Mouse (Mus musculus): ENCODE data around the gene Hs1bp3. TPM values are rescaled to one million over a fixed set of nuclear protein-coding genes. Genes with fewer than 3 reads are reported as not detected.
A peak's percentile ranks its signal among the peaks of the same experiment; 100 is the strongest.

Gene Hs1bp3
- polyA plus RNA-seq, 1 experiment from 2014 or later, result 17.5 TPM

GRCm38 (mm10) chr12:8326825-8327674, 13.8 kb downstream of the Hs1bp3 start:
- Histone ChIP-seq H3K27ac (peak overlapping the region; percentile 18; the same call in 1 of the 2 replicates), H3K27me3 (no peaks in the 10 kb centered on the region), H3K9me3 (no peaks in the 10 kb centered on the region), H3K4me2 (no peak overlapping the region), H3K4me1 (replicated peaks) (no peaks in the 10 kb centered on the region; the same call in 1 of the 2 replicates), H3K4me3 (replicated peaks) (no peak overlapping the region), H3K9ac (replicated peaks) (peak overlapping the region; percentile 23; the same call in 1 of the 2 replicates), H3K36me3 (peaks cover 74% of the 10 kb centered on the region)
- peak; percentile 83 for ATAC-seq (ENCODE audit: insufficient number of reproducible peaks, insufficient read depth, low FRiP score, low TSS enrichment, low read depth)
- 42% methylated on average over 17 of the region's 17 CpGs for WGBS

DNA sequence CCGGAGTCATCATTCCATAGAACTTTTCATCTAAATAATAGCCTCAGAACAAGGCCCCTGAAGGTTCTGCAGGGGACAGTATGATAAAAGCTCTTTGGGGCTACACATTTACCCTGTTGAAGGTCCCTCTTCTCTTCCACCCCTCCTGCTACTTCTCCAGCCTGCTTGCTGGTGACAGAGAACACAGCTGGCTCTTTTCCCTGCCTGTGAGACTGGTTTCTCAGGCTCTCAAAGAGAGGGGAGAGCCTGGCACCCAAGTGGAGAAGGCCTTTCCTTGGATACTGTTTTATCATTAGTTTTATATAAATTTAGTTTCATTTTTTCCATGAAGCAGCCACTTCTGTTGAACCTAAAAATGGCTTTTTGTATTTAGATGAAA, 14.4 kb downstream of the Hs1bp3 start:
- Histone ChIP-seq H3K27me3 (no peaks in the 10 kb centered on the region), H3K36me3 (peaks cover 69% of the 10 kb centered on the region), H3K27ac (peak overlapping the region; percentile 18; the same call in 1 of the 2 replicates), H3K9ac (replicated peaks) (peak overlapping the region; percentile 23; the same call in 1 of the 2 replicates), H3K4me1 (replicated peaks) (no peaks in the 10 kb centered on the region; the same call in 1 of the 2 replicates), H3K9me3 (no peaks in the 10 kb centered on the region), H3K4me3 (replicated peaks) (no peak overlapping the region), H3K4me2 (no peak overlapping the region)
- WGBS, result 87% methylated on average over 1 of the region's 1 CpGs
- ATAC-seq (ENCODE audit: insufficient number of reproducible peaks, insufficient read depth, low FRiP score, low TSS enrichment, low read depth), result no peak

DNA sequence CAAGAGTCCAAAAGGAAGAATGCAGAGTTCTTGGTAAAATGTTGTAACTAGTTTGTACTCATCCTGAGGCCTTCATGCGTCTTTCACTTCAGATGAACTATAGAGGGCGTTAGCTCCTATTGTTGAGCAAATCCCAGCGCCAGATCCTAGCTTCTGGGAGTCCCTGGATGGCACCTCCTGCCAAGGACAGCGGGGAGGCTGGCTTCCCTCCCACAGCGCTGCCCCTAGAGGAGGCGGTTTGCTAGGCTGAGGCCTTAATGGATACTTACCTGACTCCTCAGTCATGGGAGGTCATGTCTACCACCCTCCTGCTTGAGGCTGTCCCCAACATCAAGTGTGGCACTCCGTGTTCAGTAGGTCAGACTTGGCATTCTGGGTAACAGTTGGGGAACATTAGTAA, 16.0 kb downstream of the Hs1bp3 start:
- H3K9me3 ChIP-seq, result no peaks in the 10 kb centered on the region
- WGBS, result 88% methylated on average over 7 of the region's 7 CpGs
- H3K9ac ChIP-seq (replicated peaks), result no peak overlapping the region
- ATAC-seq (ENCODE audit: insufficient number of reproducible peaks, insufficient read depth, low FRiP score, low TSS enrichment, low read depth), result no peak
- H3K4me3 ChIP-seq (replicated peaks), result no peak overlapping the region
- no peaks in the 10 kb centered on the region for H3K27me3 ChIP-seq
- H3K4me2 ChIP-seq, result no peak overlapping the region
- H3K36me3 ChIP-seq, result peaks cover 59% of the 10 kb centered on the region
- no peaks in the 10 kb centered on the region; the same call in 1 of the 2 replicates for H3K4me1 ChIP-seq (replicated peaks)
- no peak overlapping the region for H3K27ac ChIP-seq

DNA sequence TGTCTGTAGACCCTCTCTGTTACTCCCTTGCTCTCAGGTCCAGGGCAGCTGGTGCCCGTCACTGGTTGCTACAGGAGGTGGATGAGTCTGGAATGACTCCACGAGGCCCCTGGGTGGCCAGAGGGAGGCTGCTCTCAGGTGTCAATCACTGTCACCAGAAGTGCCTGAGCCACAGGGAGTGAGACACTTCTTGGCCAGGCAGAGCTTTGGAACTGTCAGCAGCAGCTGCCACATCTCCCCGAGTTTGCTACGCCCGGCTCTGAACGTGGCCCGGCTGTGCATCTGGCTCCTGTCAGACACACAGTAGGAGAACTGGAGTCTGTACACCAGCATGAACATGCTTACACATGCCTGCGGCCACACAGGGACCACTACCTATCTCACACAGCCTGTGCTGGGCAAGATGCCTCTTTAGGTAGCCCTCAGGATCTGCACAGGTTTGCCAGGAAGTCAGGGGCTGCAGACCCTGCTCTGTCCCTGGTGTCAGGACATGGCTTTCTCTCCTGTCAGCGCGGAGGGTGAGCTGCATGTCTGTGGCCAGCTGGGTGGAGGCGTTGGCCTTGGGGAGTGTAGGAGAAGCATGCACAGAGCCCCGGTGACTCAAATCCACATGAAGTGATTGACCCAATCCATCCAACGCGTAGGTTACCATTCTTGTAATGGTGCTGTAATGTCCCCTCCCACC, 18.4 kb downstream of the Hs1bp3 start:
- WGBS, result 70% methylated on average over 14 of the region's 14 CpGs
- Histone ChIP-seq H3K36me3 (peaks cover 54% of the 10 kb centered on the region), H3K9ac (replicated peaks) (no peak overlapping the region), H3K4me2 (no peak overlapping the region), H3K4me1 (replicated peaks) (no peaks in the 10 kb centered on the region; the same call in 1 of the 2 replicates), H3K9me3 (no peaks in the 10 kb centered on the region), H3K27ac (no peak overlapping the region), H3K4me3 (replicated peaks) (no peak overlapping the region), H3K27me3 (no peaks in the 10 kb centered on the region)
- ATAC-seq (ENCODE audit: insufficient number of reproducible peaks, insufficient read depth, low FRiP score, low TSS enrichment, low read depth), result no peak

DNA sequence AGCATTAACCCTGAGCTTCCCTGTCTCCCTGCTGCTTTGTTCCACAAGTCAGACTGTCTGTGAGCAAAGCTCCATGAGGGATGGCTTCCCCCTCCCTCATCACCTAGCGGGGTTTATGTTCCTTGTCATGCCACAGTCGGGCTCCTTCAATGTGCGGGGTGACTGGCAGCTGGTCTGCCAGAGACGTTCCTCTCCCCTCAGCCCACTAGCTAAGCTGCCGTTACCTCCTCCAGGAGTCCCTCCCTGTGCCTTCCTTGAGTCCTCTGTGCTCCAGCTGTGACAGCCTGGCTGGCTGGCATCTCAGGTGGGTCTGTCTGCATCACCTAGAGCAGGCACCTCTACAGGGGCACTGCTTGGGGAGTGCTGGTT, 18.9 kb downstream of the Hs1bp3 start:
- WGBS, result 64% methylated on average over 5 of the region's 5 CpGs
- no peaks in the 10 kb centered on the region; the same call in 1 of the 2 replicates for H3K4me1 ChIP-seq (replicated peaks)
- H3K27me3 ChIP-seq, result no peaks in the 10 kb centered on the region
- no peak overlapping the region for H3K9ac ChIP-seq (replicated peaks)
- H3K36me3 ChIP-seq, result peaks cover 59% of the 10 kb centered on the region
- no peak overlapping the region for H3K4me3 ChIP-seq (replicated peaks)
- H3K27ac ChIP-seq, result no peak overlapping the region
- no peak overlapping the region for H3K4me2 ChIP-seq
- ATAC-seq (ENCODE audit: insufficient number of reproducible peaks, insufficient read depth, low FRiP score, low TSS enrichment, low read depth), result no peak
- no peaks in the 10 kb centered on the region for H3K9me3 ChIP-seq

DNA sequence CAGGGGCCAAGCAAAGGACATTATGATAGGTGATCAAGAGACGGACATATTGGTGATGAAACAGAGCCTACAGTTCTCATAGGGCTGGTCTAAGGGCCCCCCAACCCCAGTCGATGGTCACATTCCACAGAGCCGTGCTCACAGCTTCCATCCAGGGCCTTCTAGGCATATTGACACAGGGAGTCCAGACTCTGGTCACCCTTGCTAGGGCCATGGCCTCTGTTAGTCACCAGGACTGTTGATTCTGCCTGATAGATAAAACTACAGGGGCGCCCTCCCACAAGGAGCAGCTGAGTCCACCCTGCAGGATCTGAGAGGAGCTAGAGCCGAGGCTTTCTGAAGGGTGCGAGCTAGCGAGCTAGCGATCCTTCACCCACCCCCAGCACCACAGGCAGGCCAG, 20.4 kb downstream of the Hs1bp3 start:
- H3K27me3 ChIP-seq, result no peaks in the 10 kb centered on the region
- no peak overlapping the region for H3K4me3 ChIP-seq (replicated peaks)
- H3K4me1 ChIP-seq (replicated peaks), result no peaks in the 10 kb centered on the region
- H3K9ac ChIP-seq (replicated peaks), result no peak overlapping the region
- H3K9me3 ChIP-seq, result no peaks in the 10 kb centered on the region
- WGBS, result 90% methylated on average over 8 of the region's 8 CpGs
- no peak overlapping the region for H3K27ac ChIP-seq
- H3K36me3 ChIP-seq, result peaks cover 66% of the 10 kb centered on the region
- H3K4me2 ChIP-seq, result no peak overlapping the region
- ATAC-seq (ENCODE audit: insufficient number of reproducible peaks, insufficient read depth, low FRiP score, low TSS enrichment, low read depth), result no peak

DNA sequence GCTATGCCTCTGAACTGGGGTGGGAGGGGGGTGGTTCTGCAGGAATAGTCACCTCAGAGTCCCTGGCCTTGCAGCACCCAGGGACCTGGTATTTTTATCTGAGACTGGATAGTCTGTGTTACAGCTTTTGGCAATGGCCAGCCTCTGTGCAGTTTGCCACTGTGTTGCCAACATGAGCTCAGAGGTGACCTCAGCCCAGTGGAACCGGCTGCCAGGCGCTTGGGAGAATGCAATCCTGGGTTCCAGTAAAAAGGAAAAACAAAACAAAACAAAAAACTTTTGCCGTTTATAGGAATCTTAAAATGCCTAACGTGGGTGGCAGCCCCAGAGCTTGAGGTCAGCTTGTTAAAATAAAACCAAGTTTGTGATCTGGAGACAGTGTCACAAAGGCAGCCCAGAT, 21.0 kb downstream of the Hs1bp3 start:
- H3K27ac ChIP-seq, result no peak overlapping the region
- H3K9me3 ChIP-seq, result no peaks in the 10 kb centered on the region
- peaks cover 66% of the 10 kb centered on the region for H3K36me3 ChIP-seq
- H3K4me1 ChIP-seq (replicated peaks), result no peaks in the 10 kb centered on the region
- ATAC-seq (ENCODE audit: insufficient number of reproducible peaks, insufficient read depth, low FRiP score, low TSS enrichment, low read depth), result no peak
- H3K4me2 ChIP-seq, result no peak overlapping the region
- no peaks in the 10 kb centered on the region for H3K27me3 ChIP-seq
- 82% methylated on average over 4 of the region's 4 CpGs for WGBS
- H3K9ac ChIP-seq (replicated peaks), result no peak overlapping the region
- no peak overlapping the region for H3K4me3 ChIP-seq (replicated peaks)

GRCm38 (mm10) chr12:8335503-8335902, 22.3 kb downstream of the Hs1bp3 start:
- H3K36me3 ChIP-seq, result peaks cover 65% of the 10 kb centered on the region
- no peak for ATAC-seq (ENCODE audit: insufficient number of reproducible peaks, insufficient read depth, low FRiP score, low TSS enrichment, low read depth)
- WGBS, result 93% methylated on average over 2 of the region's 2 CpGs
- H3K9ac ChIP-seq (replicated peaks), result no peak overlapping the region
- H3K4me2 ChIP-seq, result no peak overlapping the region
- no peak overlapping the region for H3K4me3 ChIP-seq (replicated peaks)
- no peaks in the 10 kb centered on the region for H3K9me3 ChIP-seq
- no peaks in the 10 kb centered on the region for H3K4me1 ChIP-seq (replicated peaks)
- H3K27me3 ChIP-seq, result no peaks in the 10 kb centered on the region
- no peak overlapping the region for H3K27ac ChIP-seq

- peaks cover 63% of the 10 kb centered on the region for H3K36me3 ChIP-seq
- H3K9me3 ChIP-seq, result no peaks in the 10 kb centered on the region
- 83% methylated on average over 10 of the region's 10 CpGs for WGBS
- H3K27me3 ChIP-seq, result no peaks in the 10 kb centered on the region
- no peak overlapping the region for H3K4me3 ChIP-seq (replicated peaks)
- H3K4me2 ChIP-seq, result no peak overlapping the region
- no peak overlapping the region for H3K27ac ChIP-seq
- no peak for ATAC-seq (ENCODE audit: insufficient number of reproducible peaks, insufficient read depth, low FRiP score, low TSS enrichment, low read depth)
- H3K4me1 ChIP-seq (replicated peaks), result no peaks in the 10 kb centered on the region
- no peak overlapping the region for H3K9ac ChIP-seq (replicated peaks)
Observed at GRCm38 (mm10) chr12:8336601-8337285, 23.5 kb downstream of the Hs1bp3 start.

- peaks cover 66% of the 10 kb centered on the region for H3K36me3 ChIP-seq
- no peaks in the 10 kb centered on the region for H3K4me1 ChIP-seq (replicated peaks)
- H3K27me3 ChIP-seq, result no peaks in the 10 kb centered on the region
- H3K9me3 ChIP-seq, result no peaks in the 10 kb centered on the region
- no peak overlapping the region for H3K9ac ChIP-seq (replicated peaks)
- no peak overlapping the region for H3K4me2 ChIP-seq
- no peak for ATAC-seq (ENCODE audit: insufficient number of reproducible peaks, insufficient read depth, low FRiP score, low TSS enrichment, low read depth)
- no peak overlapping the region for H3K27ac ChIP-seq
- no peak overlapping the region for H3K4me3 ChIP-seq (replicated peaks)
- 76% methylated on average over 12 of the region's 12 CpGs for WGBS
Observed at GRCm38 (mm10) chr12:8337286-8338060, 24.2 kb downstream of the Hs1bp3 start.
